Mouse (Mus musculus) kidney, postnatal 0 days (tissue): ENCODE results near the gene Wdr61. TPM values are rescaled to one million over a fixed set of nuclear protein-coding genes. Genes with fewer than 3 reads are reported as not detected.

Source experiments
- ATAC-seq: fragments of 200-750 bp; cut with Nextera tagmentation; replicated peaks from 2 replicates; pipeline ENCODE4 v1.8.0; 2017; ENCODE audit warnings: low read depth, moderate number of reproducible peaks, moderate TSS enrichment, moderate library complexity; ENCODE audit not compliant: low FRiP score
- DNase-seq: peaks from one replicate; pipeline ENCODE4 v3.0.0-alpha.2; 2016; ENCODE audit warnings: low spot score
- H3K27ac ChIP-seq: fragments of 300-500 bp; sonication (generic); 2 replicates; pipeline ENCODE4 v1.5.1; 2014; ENCODE audit warnings: mild to moderate bottlenecking
- H3K27me3 ChIP-seq: fragments of 300-500 bp; sonication (generic); 2 replicates; pipeline ENCODE4 v1.6.1; 2014; ENCODE audit warnings: low read length, mixed read lengths; ENCODE audit not compliant: insufficient read depth
- H3K36me3 ChIP-seq: fragments of 300-500 bp; sonication (generic); 2 replicates; pipeline ENCODE4 v1.6.1; 2014; ENCODE audit warnings: low read length, mixed read lengths; ENCODE audit not compliant: insufficient read depth
- H3K4me1 ChIP-seq: fragments of 300-500 bp; sonication (generic); replicated peaks from 2 replicates; pipeline ENCODE4 v1.6.1; 2014; ENCODE audit warnings: antibody characterized with exemption, low read length, mixed read lengths; ENCODE audit not compliant: insufficient read depth
- H3K4me2 ChIP-seq: fragments of 300-500 bp; sonication (generic); 2 replicates; pipeline ENCODE4 v1.6.1; 2014; ENCODE audit warnings: mild to moderate bottlenecking, low read length, moderate library complexity, mixed read lengths
- H3K4me3 ChIP-seq: fragments of 300-500 bp; sonication (generic); replicated peaks from 2 replicates; pipeline ENCODE4 v1.5.1; 2014; ENCODE audit warnings: low read depth, low read length
- H3K9ac ChIP-seq: fragments of 300-500 bp; sonication (generic); 2 replicates; pipeline ENCODE4 v1.6.1; 2014; ENCODE audit warnings: low read depth, low read length
- H3K9me3 ChIP-seq: fragments of 300-500 bp; sonication (generic); replicated peaks from 2 replicates; pipeline ENCODE4 v1.6.1; 2016; ENCODE audit warnings: low read length, inconsistent platforms, mixed read lengths
- CTCF ChIP-seq: IDR thresholded peaks from 2 replicates; pipeline ENCODE4 v1.5.1; 2016; ENCODE audit warnings: antibody characterized with exemption, low read depth, mild to moderate bottlenecking, moderate library complexity
- WGBS: fragments of 180-500 bp; shearing (Covaris S2); extraction: QIAGEN DNeasy Blood & Tissue Kit; methylation state at CpG from one replicate; pipeline ENCODE4 v1.1.7; 2014; 5-methylcytosine and 5-hydroxymethylcytosine counted together
- polyA plus RNA-seq: library from polyadenylated mRNA; unstranded; fragments of >200 nt; fragmentation: Nextera tagmentation; extraction: Ambion mirVana; gene quantifications from 2 replicates; pipeline ENCODE4 v1.2.1, GENCODE M21; 2015

The Wdr61 gene
- 155 and 166 TPM in 2 replicates for polyA plus RNA-seq

DNA sequence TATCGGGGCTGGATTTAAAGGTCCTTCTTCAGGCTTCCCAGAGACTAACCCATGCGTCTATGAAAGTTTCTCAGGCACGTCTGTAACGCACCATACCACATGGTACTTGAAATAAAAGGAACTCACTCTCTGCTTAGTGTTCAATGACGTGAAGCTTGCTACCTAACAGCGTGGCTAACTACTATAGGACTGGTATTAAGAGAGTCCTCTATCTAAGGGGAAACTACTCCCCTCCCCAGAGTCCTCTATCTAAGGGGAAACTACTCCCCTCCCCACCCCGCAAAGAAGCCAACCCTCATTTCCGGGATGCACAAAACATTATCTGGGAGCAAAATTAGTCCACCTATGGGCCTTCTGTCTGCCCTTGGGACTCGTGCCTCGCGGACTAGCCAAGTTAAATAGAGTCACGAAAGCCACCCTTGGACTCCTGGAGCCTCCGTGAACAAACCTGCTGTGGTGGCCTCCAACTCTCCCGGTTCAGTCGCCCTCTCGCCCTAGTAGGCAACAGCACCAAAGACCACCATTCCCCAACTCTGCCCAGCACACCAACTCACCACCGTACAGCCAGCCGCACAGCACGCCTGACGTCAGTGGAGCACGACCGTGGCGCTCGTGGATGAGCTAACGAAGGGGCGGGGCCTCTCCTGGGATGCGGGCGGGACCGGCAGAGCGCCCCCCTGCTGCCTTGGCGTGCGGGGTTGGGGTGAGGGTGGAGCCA is at the start of gene Wdr61:
Gene Wdr61, minus strand, starts transcription at position 599 of the 718 bp plus-strand sequence.
- peak within 1 kb of the TSS; percentile 73 for H3K9ac ChIP-seq
- peak within 1 kb of the TSS; percentile 69 for H3K4me2 ChIP-seq
- TF ChIP-seq CTCF = peak; percentile 79
- H3K27ac ChIP-seq = no peak within 1 kb of the TSS
- no peaks in the 10 kb centered on the region for H3K27me3 ChIP-seq
- H3K4me3 ChIP-seq = peak within 1 kb of the TSS; percentile 60
- no peaks in the 10 kb centered on the region; the same call in 1 of the 2 replicates for H3K4me1 ChIP-seq
- peak; percentile 97 for ATAC-seq
- H3K9me3 ChIP-seq = no peaks in the 10 kb centered on the region
- 2% methylated on average over 32 of the region's 32 CpGs for WGBS
- DNase-seq = peak; percentile 97
- peaks cover 6% of the 10 kb centered on the region; the same call in 1 of the 2 replicates for H3K36me3 ChIP-seq

DNA sequence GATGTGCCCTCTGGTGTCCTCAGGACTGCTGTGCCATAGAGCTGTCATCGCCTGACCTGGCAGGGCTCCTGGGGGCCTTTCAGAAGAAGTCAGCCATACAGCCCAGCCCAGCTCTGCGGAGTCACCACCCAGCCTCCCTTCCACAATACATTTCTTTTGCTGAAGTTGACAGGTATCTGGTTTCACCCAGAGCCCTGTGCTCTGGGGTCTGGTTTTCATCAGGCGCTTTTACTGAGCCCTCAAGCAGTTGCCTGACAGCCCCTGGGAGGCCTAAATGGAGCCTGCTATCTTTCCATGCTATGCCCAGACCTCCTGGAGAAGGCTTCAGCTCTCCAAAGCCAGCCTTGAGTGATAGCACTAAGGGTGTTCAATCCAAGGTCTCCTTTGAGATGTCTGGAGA is 49.7 kb upstream of the Wdr61 start:
- 56% methylated on average over 3 of the region's 3 CpGs for WGBS
- Histone ChIP-seq H3K27me3 (no peaks in the 10 kb centered on the region), H3K27ac (no peak overlapping the region), H3K4me1 (peaks cover 4% of the 10 kb centered on the region; the same call in 1 of the 2 replicates), H3K4me3 (no peak overlapping the region), H3K4me2 (no peak overlapping the region), H3K36me3 (no peaks in the 10 kb centered on the region), H3K9ac (no peak overlapping the region), H3K9me3 (no peaks in the 10 kb centered on the region)
- ATAC-seq = no peak
- peak; percentile 11; the same call in 1 of the 2 replicates for TF ChIP-seq CTCF
- DNase-seq = no peak

DNA sequence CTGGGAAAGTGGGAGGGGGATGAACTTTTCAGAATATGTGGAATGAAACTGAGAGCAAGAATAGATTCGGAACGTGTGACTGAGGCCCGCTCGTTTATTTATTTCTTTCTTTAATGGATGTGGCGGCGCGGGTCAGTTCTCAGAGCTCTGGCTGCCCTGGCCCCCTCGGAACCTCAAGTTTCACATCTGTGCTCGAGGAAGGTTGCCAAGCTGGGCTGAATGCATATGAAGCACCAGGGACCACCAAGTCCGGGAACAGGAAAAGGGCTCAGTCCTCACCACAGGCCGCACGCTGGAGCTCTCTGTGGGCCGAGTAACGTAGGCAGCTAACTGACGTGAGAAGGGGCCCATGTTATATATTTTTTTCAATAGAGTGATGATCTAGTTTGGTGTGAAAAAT is 48.2 kb upstream of the Wdr61 start:
- Histone ChIP-seq H3K4me1 (peaks cover 4% of the 10 kb centered on the region; the same call in 1 of the 2 replicates), H3K36me3 (no peaks in the 10 kb centered on the region), H3K27me3 (no peaks in the 10 kb centered on the region), H3K4me2 (no peak overlapping the region), H3K9me3 (no peaks in the 10 kb centered on the region), H3K4me3 (no peak overlapping the region), H3K9ac (no peak overlapping the region), H3K27ac (no peak overlapping the region)
- WGBS = 37% methylated on average over 15 of the region's 15 CpGs
- ATAC-seq = no peak
- TF ChIP-seq CTCF = no peak
- DNase-seq = peak; percentile 33

DNA sequence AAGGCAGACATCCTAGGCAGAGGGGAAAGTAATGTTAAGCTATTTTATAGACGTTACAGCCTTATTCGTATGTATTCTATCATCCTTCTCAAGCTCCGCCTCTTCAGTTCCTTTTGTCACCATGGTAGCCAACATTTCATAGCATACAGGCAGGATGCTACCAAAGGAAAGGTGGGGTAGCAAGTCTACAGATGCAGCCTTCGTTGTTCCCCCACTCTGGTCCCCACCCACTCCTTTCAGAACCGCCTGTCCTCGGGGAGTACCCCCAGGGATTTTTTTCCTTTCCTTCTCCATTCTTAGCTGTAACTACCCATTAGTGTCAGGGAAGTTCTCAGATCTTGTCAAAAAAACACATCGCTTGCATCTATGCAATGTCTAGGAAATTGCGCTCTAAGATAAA is 45.0 kb upstream of the Wdr61 start:
- 81% methylated on average over 8 of the region's 8 CpGs for WGBS
- ATAC-seq (no peak), DNase-seq (no peak)
- Histone ChIP-seq H3K27me3 (no peaks in the 10 kb centered on the region), H3K27ac (no peak overlapping the region), H3K9ac (no peak overlapping the region), H3K36me3 (no peaks in the 10 kb centered on the region), H3K4me3 (no peak overlapping the region), H3K9me3 (no peaks in the 10 kb centered on the region), H3K4me1 (no peaks in the 10 kb centered on the region), H3K4me2 (no peak overlapping the region)
- no peak for TF ChIP-seq CTCF

DNA sequence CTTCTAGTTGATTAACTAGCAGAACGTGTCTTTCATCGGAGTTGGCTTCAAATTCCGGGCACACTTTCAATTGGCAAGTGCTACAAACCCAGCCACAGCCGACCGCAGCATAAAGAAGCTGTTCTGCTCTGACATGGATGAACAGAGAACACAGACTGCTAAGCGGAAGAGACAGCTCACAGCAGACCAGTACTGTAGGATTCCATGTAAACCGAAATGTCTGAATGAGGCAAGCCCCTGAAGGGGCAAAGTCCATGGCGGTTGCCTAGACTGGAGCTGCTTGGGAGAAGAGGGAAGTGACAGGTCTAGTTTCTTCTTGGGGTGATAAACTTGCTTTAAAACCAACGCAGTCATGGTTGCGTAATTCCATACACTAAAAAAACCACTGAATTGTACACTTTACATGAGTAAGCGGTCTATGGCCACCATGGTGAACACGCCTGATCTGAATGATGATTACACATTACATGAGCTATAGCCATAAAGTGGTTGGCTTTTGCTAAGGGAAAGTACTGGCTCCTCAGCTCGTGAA is 42.2 kb upstream of the Wdr61 start:
- H3K9ac ChIP-seq = no peak overlapping the region
- H3K4me3 ChIP-seq = no peak overlapping the region
- no peak for TF ChIP-seq CTCF
- H3K36me3 ChIP-seq = no peaks in the 10 kb centered on the region
- 84% methylated on average over 13 of the region's 13 CpGs for WGBS
- H3K27me3 ChIP-seq = no peaks in the 10 kb centered on the region
- no peaks in the 10 kb centered on the region for H3K9me3 ChIP-seq
- 0 out of 2 replicates have a peak, but pooled peaks cover 4% of the 10 kb centered on the region for H3K4me1 ChIP-seq
- H3K27ac ChIP-seq = no peak overlapping the region
- DNase-seq = no peak
- H3K4me2 ChIP-seq = no peak overlapping the region
- ATAC-seq = no peak

DNA sequence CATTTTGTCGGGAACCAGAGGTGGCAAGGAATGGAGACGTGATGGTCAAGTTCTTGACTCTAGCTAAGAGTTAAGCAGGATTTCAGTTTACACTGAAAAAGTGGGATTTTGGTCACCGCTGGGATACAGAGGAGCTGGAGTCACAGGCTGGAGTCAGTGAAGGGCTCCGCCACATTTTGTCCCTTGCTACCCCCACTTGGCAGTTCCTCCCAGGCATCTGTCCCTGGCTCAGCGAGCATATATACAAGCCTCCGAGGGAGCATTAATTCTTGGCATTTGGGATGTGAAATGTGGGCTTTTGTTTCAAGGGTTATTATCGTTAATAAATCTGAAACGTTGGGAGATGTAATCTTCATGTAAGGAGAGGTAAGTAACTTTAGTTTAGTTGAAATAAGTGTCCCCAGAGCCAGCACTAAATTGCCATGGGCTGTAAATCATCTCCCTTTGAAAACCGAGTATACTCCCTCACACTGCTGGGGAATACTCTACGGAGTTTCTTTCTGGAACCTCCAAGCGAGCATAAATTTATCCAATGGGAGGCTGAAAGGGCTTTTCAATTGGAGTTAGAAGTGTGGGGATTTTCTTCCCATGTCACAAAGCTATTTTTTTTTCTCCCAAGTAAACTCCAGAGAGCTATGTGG is 35.9 kb upstream of the Wdr61 start:
- H3K27me3 ChIP-seq = peaks cover 13% of the 10 kb centered on the region
- 10% methylated on average over 11 of the region's 11 CpGs for WGBS

More for the DNA sequence above, 35.9 kb upstream of the Wdr61 start:
- DNase-seq = peak; percentile 81
- no peak overlapping the region for H3K9ac ChIP-seq
- no peak overlapping the region for H3K4me3 ChIP-seq
- no peaks in the 10 kb centered on the region for H3K9me3 ChIP-seq
- H3K4me1 ChIP-seq = peaks cover 12% of the 10 kb centered on the region
- no peak for ATAC-seq
- peak overlapping the region; percentile 5; the same call in 1 of the 2 replicates for H3K4me2 ChIP-seq
- H3K27ac ChIP-seq = no peak overlapping the region
- no peaks in the 10 kb centered on the region for H3K36me3 ChIP-seq
- no peak for TF ChIP-seq CTCF
